Mouse (Mus musculus): ENCODE measurements around the gene Rassf8.
A peak's percentile ranks its signal among the peaks of the same experiment; 100 is the strongest.

The Rassf8 gene

DNA sequence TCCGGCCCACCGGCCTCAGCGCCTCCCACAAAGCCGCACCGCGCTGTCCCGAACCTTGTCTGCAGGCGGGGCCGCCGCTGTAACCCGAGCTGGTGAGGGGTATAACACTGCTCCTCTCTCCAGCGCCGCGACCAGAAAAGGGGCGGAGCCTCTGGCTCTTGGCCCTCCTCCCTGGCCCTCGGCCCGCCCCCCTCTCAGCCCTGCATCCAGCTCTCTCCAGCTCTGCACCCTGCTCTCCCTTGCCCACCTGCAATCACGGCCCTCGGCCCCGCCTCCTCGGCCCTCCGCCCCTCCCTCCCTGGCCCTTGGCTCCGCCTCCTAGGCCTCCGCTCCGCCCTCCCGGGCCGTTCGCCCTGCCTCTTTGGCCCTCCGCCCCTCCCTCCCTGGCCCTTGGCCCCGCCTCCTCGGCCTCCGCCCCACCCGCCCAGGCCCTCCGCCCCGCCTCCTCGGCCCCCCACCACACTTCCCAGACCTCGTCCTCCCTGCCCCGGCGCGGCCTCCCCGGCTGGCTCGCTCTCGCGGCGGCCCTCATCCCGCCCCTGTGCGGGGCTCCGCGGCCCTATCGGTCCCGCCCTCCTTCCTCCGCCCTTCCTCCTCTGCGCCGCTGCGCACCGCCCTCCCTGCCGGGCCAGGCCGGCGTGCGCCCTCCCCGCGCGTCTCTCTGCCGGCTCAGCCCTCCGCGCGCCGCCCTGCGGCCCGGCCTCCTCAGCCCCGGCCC is at the start of gene Rassf8:
TSS of gene Rassf8 (plus strand) at position 617 of the 718 bp plus-strand sequence.
- peak; percentile 92 for DNase-seq (ENCODE audit: low read depth, low spot score)

DNA sequence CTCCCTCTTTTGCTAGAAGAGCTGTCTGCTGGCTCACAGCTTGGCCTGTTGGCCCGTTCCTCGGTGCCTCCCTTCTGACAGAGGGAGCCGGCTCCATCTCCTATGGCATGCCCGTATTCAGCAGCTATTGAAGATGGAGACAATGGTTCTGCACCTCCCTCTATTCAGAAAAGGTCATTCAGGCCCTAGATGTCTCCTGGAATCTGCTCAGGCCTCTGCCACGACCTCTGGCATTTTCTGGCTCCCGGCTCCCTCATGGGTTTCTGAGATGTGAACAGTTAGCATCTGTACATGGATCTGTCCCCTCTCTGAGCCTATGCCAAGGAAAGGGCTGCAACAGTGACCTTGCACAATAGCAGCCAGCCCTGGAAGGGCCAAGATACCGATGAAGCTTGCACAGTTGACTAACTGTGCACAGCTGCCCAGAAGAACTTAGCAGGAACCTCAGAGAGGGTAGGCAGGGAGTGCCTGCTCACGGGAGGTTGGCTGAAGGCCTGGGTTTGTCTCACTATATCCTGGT is 45.5 kb upstream of the Rassf8 start:
- no peak for DNase-seq (ENCODE audit: low read depth, low spot score)

DNA sequence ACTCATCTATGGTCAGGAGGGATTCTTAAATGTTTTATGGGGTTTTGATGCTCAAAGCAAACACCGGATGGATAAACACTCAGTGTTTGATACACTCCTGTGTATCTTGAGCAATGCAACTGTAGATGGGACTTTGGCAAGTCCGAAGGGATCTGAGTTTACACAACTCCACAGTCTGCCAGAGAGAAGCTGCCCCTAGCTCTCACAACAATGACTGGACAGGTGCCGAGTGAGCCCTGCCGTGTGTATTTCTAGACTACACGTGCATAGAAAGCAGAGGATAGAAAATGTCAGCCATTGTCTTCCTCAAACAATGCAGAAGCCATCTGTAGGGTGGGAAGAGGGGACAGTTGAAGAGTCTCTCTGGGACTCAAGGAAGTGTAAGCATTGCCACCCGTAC is 42.9 kb upstream of the Rassf8 start:
- DNase-seq (ENCODE audit: low read depth, low spot score): no peak

DNA sequence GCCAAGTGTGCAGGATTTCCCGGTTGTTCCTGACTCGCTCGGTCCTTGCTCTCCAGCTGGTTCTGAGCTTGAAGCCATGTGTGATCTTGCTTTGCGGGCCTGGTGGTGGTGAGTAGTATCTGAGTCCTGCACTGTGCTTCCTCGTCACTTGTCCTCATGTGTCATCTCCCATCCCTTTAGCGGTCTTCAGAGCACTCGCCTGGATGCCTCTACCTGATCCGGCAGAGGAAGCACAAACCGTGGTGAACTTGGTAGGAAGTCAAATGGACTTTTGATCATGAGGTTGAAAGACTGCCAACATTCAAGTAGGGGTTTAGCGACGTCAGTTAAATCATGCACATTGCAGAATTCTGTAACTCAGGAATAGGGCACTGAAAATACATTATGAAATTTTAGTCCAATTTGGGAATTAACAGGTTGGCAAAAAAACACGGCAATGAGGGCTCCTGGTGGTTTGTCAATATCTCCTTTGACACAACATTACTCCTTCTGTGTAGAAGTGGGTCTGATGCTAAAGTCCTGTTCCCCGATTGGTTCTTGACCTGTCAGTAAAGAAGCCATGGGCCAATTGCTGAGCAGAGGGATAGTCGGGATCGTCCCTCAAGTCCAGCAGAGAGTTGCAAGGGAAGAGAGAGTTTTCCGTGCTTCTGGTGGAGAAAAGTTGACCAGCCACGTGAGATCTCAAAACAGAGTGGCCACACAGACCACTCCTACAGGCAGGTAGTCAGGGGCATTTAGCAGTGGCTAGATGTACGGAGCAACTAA is 36.4 kb upstream of the Rassf8 start:
- DNase-seq (ENCODE audit: low read depth, low spot score): no peak

DNA sequence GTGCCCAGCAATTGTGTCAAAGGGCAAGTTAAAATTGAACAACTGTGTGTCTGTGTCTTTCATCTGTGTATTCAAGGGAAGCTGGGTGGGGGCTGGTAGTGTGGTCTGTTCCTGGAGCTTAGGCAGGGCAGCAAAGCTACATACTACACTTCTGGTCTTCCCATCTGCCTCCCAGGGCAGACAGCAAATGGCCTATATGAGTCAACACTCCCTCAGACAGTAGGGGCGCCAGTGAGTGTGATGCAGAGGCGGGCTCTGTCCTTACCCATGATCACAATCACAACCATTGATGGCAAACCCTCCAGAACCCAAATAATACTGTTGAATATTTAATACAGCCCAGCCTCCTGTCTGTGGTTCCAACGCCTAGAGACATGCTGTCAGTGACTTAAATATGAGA is 35.8 kb upstream of the Rassf8 start:
- no peak for DNase-seq (ENCODE audit: low read depth, low spot score)

DNA sequence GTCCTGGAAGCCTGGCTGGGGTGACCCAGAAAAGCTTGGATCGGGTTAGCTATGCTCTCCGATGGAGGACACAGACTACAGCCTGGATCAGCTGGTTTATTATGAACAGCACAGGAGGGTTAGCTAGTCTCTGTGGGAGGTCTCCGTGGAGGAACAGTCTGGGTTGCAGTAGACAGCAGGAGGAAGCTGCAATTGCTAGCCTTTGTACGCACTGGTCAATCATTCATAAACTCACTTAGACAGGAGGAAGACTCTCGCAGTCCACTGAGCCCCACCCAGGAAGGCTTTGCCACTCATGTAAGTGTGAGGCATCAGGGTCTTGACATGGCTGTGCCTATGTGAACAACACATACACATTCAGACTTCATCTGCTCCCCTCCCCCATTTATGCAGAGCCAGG is 35.2 kb upstream of the Rassf8 start:
- no peak for DNase-seq (ENCODE audit: low read depth, low spot score)

DNA sequence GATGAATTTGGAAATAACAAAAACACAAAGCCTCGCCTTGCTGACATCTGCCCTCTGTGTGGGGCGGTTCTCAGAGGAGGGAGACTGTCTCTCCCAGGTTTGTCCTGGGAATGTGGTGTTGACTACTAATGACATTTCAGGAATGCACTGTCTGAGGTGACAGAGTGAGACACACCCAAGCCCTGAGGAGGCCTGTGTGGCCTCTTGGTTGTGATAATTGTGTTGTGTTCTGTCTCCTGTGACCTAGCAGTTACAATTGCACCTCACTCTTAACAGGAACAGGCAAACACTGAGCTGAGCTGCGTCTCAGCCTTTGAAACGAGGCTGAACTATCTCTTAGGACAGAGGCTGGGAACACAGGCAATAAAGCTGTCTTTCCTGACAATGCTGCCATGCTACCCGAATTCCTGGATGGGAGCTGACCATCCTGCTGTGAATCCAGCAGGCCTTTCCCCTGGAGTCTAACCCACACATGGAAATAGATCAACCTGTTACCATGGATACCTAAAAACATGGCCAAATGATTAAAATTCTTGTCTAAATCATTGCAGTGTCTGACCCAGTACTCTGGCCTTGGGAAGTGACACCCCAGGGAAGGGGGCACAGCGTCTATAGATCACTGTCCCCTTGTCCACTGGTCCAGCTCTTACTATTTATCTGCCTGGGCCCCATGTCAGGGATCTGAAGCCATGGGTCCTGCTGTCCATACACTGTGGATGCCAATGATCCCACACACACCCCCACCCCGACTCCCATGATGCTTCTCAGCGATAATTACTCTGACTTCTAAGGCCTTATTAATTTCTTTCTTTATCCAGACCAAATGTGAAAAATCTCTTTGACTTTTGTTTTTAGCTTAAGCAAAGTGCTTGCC is 33.1 kb upstream of the Rassf8 start:
- DNase-seq (ENCODE audit: low read depth, low spot score): no peak

DNA sequence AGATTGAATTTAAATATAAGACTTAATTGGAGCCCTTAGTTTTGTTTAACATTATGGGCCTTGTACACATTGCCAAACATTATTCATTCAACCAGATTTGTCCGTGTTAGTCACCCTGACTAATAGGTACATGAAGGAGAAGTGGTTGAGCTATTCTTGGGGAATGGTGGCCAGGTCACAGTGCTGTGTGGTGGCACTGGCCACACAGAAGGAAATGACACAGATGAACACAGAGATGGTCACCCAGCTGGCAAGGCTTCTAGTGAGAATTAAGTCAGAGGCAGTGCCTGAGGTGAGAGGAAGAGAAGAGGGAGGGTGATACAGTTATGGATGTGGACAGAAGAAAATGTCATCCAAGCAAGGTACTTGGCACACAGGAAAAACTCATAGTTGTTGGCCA is 32.4 kb upstream of the Rassf8 start:
- no peak for DNase-seq (ENCODE audit: low read depth, low spot score)

DNA sequence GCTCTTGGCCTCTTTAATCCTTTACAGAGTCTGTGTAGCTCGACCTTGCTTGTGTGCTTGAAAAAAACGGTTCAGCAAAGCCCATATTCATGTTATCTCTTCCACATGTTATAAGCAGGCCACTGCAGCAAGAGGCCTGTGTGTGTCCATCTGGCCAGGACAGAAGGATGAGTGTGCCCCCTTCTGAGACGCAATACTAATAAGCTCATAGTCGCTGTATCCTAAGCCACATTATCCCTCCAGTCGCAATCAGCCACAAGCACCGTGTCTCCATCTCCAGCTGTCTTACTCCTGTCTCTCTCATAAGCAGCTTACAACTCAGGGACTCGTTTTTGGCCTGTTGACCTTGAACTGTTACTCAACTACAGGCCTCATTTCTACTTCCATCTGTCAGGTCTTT is 24.0 kb upstream of the Rassf8 start:
- no peak for DNase-seq (ENCODE audit: low read depth, low spot score)

DNA sequence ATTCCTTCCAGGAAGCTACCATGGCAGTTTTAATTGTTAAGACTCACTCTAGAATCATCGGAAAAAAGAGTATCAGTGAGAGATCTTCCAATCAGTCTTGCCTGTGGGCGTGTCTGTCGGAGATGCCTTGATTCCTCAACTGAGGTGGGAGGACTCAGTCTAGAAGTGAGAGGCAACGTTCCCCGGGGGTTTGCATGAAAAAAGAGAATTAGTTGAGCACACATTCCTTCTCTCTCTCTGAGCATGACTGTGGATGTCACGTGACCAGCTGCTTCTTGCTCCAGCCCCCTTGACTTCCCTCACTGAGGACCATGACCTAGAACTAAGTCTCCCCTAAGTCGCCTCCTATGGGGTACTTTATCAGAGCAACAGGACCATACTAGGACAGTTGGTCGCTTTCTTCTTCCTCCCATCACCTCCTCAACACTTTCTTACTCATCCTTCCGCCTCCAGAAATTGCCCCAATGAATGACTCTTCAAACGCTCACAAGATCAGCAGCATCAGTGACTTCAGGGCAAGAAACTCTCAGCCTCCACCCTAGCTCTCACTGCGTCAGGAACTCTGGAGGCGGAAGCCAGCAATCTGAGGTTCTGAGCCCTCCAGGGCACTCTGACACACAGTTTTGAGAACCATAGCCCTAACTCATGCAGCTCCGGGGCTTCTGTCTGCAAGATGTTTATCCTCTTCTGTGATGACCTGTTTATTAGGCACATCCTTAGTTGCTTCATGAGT is 23.3 kb upstream of the Rassf8 start:
- peak; percentile 56 for DNase-seq (ENCODE audit: low read depth, low spot score)

DNA sequence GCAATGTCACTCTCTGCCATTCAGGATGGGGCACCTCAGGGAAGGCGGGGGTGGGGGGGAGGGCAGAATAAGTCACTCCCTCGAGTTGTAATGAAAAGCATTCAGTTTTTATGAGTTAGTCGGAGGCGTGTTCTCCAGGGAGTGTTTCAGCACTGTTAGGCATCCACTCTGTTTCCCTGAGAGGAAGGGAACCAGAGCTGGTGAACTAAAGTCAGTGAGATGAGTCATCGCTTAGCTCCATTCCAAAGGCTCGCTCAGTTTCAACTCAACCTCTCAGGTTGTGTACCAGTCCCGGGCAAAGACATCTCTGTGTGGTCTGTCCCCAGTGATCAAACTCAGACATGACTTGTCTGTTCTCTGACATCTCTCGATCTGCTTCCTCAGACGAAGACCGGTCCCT is 20.7 kb upstream of the Rassf8 start:
- DNase-seq (ENCODE audit: low read depth, low spot score): peak; percentile 53

DNA sequence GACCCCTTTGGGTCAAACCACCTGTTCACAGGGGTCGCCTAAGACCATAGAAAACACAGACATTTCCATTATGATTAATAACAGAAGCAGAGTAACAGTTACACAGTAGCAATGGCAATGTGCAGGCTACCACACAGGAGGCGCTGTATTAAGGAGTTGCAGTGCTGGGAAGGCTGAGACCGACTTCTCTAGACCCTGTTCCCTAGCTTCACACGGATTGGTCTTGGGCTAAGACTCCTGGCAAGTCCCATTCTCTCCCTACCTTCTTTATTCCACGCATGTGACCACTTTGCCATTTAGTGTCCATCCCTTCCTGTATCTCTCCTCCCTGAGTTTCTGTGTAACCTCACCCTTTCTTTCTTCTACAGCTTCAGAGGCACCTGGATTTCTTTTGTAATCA is 19.6 kb upstream of the Rassf8 start:
- DNase-seq (ENCODE audit: low read depth, low spot score): no peak

DNA sequence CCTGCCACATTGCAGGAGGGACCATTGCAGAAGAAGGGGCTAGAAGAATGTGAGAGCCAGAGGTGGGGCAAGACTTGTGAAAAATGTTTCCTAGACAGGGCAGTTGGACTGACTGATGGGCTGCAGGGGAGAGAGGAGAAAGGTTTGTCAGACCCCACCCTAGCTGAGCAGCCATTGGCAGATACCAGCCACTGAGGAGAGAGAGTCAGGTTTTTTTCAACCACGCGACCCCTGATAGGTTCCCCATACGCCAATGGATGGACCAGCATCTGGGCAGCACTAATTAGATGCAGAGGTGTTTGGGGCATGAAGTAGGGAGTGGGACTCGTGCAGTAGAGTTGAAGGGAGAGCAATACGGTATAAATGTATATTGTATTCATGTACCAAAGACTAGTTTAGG is 13.7 kb upstream of the Rassf8 start:
- no peak for DNase-seq (ENCODE audit: low read depth, low spot score)

DNA sequence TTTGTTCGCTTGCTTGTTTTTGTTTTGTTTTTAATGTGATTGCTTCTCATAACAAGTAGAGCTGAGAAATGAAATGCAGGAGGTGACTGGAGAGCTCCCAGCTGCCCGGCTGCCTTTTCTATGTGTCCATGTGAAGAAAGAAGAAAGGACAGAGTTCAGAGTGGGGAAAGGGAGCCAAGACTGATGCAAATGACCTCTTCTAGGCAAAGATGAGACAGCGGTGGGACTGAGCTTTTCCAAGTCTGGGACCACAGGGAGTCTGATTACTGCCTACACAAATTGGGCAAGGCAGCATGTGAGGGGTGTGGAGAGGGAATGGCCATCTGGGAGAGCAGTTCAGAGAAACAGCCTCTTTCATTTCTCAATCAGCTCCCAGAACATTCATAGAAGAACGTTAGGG is 13.3 kb upstream of the Rassf8 start:
- no peak for DNase-seq (ENCODE audit: low read depth, low spot score)

DNA sequence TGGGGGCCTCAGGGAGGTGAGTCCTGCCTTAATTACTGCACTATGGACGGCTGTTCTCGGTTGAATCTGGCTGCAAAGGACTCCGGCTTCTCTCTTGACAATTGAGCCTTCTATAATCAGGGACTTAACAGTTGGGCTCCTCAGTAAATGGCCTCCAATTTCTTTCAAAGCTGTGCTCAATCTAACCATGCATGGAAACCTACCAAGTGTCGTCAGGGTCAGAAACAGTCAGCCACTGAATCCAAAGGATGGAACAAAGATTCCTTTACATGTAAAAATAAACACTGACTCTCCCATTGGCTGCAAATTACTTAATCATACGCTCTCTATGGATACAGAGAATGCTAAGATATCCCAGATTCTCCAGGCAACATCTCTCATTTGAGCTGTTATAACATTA is 12.6 kb upstream of the Rassf8 start:
- peak; percentile 53 for DNase-seq (ENCODE audit: low read depth, low spot score)

DNA sequence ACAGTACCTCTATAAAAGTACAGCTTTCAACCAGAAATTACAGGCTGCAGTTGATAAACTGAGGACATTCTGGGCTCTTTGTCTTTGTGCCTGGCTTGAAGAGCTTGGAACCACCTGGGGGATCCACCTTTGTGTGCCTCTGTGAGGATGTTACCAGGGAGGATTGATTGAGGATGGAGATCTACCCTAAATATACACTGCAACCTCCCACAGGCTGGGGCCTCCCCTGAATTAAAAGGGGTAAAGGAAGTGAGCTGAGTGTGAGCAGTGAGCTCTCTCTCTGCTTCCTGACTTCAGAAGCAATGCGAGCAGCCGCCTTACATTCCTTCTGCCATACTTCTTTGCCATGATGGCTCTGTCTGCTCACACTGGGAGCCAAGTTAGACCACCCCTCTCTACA is 10.4 kb upstream of the Rassf8 start:
- DNase-seq (ENCODE audit: low read depth, low spot score): no peak

DNA sequence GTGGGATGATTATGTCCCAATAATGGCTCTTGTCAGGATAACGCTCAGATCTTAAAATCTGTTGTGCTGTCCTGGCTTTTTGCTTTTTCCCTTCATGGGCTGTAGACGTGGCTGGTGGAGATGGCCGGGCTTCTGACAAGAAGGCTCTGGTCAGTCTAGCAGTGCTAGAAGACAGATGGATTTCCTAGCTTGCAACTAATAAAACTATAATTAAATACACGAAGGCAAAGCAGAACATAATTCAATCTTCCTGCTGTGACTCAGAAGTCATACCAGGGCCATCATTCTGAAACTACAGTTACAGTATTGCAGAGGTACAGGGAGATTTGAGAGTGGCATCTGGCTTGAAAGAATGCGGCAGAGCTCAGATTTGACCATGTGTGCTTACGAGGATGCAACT is 7.3 kb upstream of the Rassf8 start:
- DNase-seq (ENCODE audit: low read depth, low spot score): no peak

DNA sequence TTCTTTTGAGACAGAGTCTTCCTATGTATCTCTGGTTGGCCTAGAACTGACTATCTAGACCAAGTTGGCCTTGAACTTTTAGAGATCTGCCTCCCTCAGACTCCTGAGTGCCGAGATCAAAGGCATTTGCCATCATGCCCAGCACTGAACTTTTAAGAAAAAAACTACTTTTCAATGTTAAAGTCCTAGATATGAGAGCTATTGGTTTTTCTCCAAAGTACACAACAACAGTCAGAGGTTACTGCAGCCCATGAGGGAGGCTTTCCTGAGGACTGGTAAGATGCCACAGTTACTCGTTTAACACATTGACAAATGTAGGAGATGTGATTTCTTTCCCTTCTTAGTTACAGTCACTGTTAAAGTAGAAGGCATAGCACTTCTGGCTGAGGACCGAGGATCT is 6.5 kb upstream of the Rassf8 start:
- DNase-seq (ENCODE audit: low read depth, low spot score): no peak

DNA sequence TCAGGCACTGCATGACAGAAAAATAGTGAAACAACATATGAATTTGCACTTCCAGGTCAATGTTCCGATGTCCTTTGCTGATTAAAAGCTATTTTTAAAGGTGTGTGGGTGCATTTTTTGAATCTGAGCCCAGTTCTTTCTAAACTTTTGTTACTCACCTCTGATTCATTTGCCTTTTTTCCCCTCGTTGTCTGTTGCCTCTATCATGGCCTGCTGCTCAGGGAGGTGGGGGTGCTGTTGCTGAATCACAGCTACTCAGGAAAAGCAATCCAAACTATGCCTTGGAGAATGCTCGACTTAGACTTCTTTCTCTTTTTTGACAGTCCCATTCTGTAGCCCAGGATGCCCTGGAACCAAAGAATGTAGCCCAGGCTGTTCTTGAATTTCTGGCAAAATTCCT is 1.3 kb upstream of the Rassf8 start:
- DNase-seq (ENCODE audit: low read depth, low spot score): peak; percentile 77

DNA sequence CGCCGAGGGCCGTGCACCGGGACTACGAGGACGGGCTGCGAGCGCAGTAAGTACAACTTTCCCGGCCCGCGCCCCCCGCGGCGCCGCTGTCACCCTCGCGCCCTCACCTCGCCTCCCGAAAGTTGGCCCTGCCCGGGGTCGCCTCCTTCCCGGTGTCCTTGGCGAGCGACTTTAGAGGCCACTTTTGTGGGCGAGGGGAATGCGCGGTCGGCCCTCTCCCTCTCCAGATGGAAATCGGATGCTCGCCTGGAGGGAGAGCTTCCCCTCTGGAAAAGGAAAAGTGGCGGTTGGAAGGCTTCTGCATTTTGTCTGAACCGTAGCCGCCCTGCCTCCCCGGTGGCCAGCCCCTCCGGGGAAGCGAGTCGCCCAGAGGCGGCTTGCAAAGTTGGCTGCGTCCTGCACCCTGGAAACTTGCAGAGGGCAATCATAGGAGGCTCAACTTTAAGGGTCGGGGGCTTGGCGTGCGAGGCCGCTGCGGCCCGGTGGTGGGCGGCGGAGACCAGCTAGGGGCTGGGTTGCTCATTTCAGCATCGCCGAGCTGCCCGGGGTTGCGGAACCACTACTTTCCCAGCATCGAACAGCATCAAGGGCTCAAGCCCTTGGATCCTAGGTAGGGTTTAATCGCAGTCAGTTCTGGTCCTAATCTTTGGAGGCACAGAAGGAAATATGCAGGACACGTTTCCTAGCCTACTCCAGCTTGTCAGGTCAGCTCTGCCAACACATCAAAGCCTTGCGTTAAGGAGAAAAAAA is 548 bp downstream of the Rassf8 start:
- peak; percentile 44 for DNase-seq (ENCODE audit: low read depth, low spot score)

All from brain, adult 2 months (tissue).